Mouse (Mus musculus) gonadal fat pad, adult 2 months (tissue): Measurements from ENCODE around the gene Egfl7. TPM values are rescaled to one million over a fixed set of nuclear protein-coding genes. Genes with fewer than 3 reads are reported as not detected.

Experiments used
- DNase-seq: peaks from one replicate; pipeline ENCODE4 v3.0.0-alpha.2; 2012; ENCODE audit warnings: low read depth
- polyA plus RNA-seq: library from polyadenylated mRNA; depleted of rRNA; stranded (reverse); fragments of >200 nt; gene quantifications from 2 replicates; pipeline ENCODE4 v1.2.3, GENCODE M21; 2012; rRNA removed

The Egfl7 gene
- polyA plus RNA-seq, 1 experiment, result 444 TPM

DNA sequence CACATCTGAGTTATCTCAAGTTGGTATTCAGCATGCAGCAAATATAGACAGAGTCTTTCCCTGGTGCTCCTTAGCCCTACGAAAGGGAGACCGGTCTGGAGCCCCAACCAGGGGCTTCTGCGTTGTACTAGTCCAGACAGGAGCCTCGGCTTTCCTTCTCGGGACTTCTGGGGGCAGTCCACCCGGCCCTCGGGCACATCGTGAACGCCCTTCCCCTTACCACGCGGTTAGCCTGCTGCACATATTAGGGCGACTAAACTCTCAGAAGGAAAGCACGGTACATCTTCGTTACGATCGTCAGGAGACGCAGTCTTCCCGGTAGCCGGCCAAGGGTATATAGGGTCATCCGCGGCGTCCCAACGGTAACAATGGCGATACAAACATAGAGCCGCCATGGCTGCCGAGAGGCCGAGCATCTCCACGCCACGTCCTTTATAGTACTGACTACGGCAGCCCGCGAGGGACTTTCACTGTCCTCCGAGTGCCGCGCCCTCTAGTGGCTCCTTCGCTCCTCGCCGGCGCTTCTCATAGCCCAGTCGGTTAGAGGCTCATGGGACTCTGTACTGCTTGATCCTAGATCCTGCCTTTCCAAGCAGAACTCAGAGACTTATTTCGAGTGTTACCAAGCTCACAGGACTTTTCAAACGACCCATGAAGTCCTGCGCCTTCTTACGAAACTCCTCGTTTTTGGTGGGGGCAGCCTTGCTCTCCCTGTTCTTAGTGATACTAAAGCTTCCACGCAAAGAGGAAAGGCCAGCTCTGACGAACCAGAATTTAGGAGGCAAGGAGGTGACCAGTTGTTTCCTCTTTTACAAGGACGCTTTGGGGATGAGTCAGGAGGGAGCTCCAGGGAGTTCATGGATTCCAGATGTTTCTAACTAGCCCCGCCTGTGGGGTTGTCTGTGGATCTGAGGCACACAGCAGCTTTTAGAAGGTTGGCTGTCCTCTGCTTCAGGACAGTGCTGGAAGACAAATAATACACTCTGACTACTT lies 60.3 kb downstream of the Egfl7 start:
- DNase-seq, result no peak

DNA sequence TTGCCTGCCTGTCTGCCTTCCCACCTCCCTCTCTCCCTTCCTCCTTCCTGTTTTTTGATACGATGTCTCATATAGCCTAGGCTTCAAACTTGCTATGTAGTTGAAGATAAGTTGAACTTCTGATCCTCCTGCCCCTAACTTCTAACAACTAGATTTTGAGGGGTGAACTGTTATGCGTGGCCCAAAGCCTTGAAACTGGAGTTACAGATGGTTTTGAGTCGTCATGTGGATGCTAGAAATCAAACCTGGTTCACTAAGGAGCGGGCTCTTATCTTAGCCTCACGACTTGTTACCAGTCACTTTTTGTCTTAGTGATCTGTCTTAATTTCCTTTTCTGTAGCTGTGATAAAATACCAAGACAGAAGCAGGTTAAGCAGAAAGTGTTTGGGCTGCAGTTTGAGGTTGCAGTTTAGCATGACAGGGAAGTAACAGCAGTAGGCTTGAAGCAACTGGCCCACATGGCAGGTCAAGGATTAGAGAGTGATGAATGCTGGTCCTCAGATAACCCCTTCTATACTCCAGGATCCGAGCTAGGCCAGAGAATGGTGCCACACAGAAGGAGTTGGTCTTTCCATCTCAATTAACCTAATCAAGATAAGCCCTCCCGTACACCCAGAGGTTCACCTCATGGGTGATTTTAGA lies 61.3 kb downstream of the Egfl7 start:
- DNase-seq, result no peak

Other genes starting within 250 kb of the Egfl7 start
- 19.0 and 23.4 TPM in 2 replicates for gene Dnlz, start 227.9 kb upstream of the Egfl7 start, polyA plus RNA-seq
- gene Card9, start 219.1 kb upstream of the Egfl7 start, polyA plus RNA-seq, result 11.8 and 15.7 TPM in 2 replicates
- 69.7 and 95.4 TPM in 2 replicates for gene Snapc4, start 199.4 kb upstream of the Egfl7 start, polyA plus RNA-seq
- 121 and 129 TPM in 2 replicates for gene Entr1, start 190.7 kb upstream of the Egfl7 start, polyA plus RNA-seq
- gene Pmpca, start 190.7 kb upstream of the Egfl7 start, polyA plus RNA-seq, result 44.4 and 52.8 TPM in 2 replicates
- 24.9 and 28.2 TPM in 2 replicates for gene Inpp5e, start 170.8 kb upstream of the Egfl7 start, polyA plus RNA-seq
- 115 and 122 TPM in 2 replicates for gene Sec16a, start 134.8 kb upstream of the Egfl7 start, polyA plus RNA-seq
- gene Notch1, start 63.4 kb upstream of the Egfl7 start, polyA plus RNA-seq, result 49.0 and 67.9 TPM in 2 replicates
- not detected in 2 replicates for gene Gm20532, start 6.6 kb downstream of the Egfl7 start, polyA plus RNA-seq
- 338 and 719 TPM in 2 replicates for gene Agpat2, start 24.4 kb downstream of the Egfl7 start, polyA plus RNA-seq
- gene Fam69b, start 48.4 kb downstream of the Egfl7 start, polyA plus RNA-seq, result 24.7 and 33.7 TPM in 2 replicates
- gene Lcn4, start 91.3 kb downstream of the Egfl7 start, polyA plus RNA-seq, result not detected in 2 replicates